Mouse (Mus musculus): Measurements from ENCODE around the gene Olfr1126. TPM values are rescaled to one million over a fixed set of nuclear protein-coding genes. Genes with fewer than 3 reads are reported as not detected.

Gene Olfr1126
- polyA plus RNA-seq (2015; fragmentation: Nextera tagmentation; extraction: Ambion mirVana), result not detected in 2 replicates

DNA sequence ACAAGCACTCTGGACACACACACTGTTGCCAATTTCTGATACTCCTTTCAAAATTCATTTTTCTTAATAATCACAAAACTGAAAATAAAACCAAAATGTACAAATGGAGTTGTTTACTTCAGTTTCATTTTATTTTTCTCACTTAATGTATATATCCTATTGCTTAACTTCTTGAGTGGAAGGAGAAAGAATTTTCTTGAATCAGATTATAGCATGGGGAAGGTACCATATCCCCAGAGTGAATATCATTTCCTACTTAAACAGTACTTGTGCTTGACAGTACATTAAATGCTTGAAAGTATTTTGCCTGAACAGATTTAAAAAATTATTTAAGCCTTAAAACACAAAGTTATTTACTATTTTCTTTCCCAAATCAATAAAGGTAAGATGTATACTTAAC, at the start of gene Olfr1126:
Olfr1126 (plus strand) TSS at position 301 of the 400 bp plus-strand sequence.

DNA sequence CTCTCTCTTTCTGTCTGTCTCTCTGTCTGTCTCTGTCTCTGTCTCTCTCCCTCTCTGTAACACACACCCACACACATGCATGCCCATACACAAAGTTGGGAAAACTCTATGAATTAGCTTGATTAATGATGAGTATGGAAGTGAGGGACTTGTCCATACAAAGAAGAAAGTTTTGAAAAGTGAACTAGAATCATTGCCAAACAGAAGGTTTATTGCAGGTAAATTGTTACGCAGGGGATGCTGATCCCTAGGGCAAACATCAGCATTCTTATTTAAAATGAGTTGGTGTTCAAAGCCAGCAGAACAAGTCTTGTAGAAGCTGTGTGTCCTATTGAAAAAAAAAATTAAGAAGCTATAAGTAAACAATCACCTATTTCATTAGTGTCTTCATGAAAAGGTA, 37.4 kb upstream of the Olfr1126 start, which contains the start of gene Olfr1123:
Olfr1123 (plus strand) TSS at position 301 of the 400 bp plus-strand sequence.

DNA sequence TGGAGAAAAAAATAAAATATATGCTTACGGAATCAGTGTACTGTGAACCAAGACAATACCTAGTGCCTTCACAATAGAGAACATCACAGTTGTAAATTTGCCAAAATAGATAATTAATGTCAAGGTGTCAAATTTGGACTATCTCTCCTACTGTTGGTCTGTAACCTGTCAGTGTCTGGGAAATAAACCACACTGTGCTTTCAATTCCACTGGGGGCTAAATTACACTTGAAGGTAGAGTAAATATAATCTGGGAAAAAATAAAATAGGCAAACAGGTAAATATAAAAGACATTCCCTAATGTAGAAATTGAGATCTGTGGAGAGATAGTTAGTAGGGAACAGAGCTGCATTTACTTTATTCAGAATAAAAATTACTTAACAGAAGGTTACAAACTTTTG, 23.8 kb upstream of the Olfr1126 start, which contains the start of gene Olfr1124:
Olfr1124 (plus strand) TSS at position 301 of the 400 bp plus-strand sequence.

DNA sequence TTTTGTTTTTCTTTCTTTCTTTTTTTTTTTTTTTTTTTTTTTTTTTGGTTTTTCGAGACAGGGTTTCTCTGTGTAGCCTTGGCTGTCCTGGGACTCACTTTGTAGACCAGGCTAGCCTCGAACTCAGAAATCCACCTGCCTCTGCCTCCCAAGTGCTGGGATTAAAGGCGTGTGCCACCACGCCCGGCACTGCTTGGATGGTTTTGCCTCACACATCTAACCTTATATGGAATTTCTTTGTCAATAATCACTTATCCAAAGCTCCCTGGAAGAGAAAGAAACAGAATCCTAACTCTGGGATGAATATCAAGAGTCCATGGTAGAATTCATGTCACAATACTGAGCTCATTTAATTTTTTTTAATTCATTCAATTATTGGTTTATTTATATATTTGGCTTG, 43.2 kb downstream of the Olfr1126 start, which contains the start of gene Pramel7:
Pramel7 (minus strand) TSS at position 101 of the 400 bp plus-strand sequence.

DNA sequence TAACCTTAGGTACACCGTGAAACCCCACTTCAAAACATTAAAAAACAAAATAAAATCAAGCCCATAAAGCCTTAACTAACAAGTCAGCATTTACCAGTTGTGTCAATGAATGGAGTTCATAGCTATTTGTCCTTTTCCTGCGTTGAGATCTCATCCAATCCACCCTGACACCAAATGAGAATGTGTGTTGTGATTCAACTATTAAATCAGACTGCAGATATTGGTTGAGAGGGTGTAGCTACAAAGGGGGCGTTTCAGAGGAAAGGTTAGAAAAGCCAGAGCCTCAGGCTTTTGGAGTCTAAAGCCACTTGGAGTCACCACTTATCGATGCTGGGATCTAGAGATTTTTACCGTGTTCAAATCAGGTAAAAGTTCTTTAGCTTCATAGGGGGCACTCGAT, 52.5 kb downstream of the Olfr1126 start, which contains the start of gene Pramel6:
Pramel6 (plus strand) TSS at position 301 of the 400 bp plus-strand sequence.

Other genes starting within 250 kb of the Olfr1126 start
- not detected in 2 replicates for gene Olfr1113, start 245.0 kb upstream of the Olfr1126 start, polyA plus RNA-seq (2015; fragmentation: Nextera tagmentation; extraction: Ambion mirVana)
- gene Olfr1115, start 205.9 kb upstream of the Olfr1126 start, polyA plus RNA-seq (2015; fragmentation: Nextera tagmentation; extraction: Ambion mirVana), result not detected in 2 replicates
- gene Olfr1116, start 186.4 kb upstream of the Olfr1126 start, polyA plus RNA-seq (2015; fragmentation: Nextera tagmentation; extraction: Ambion mirVana), result not detected in 2 replicates
- gene Olfr1118, start 146.4 kb upstream of the Olfr1126 start, polyA plus RNA-seq (2015; fragmentation: Nextera tagmentation; extraction: Ambion mirVana), result not detected in 2 replicates
- gene Olfr1120, start 99.1 kb upstream of the Olfr1126 start, polyA plus RNA-seq (2015; fragmentation: Nextera tagmentation; extraction: Ambion mirVana), result not detected in 2 replicates
- not detected in 2 replicates for gene Olfr1121, start 84.1 kb upstream of the Olfr1126 start, polyA plus RNA-seq (2015; fragmentation: Nextera tagmentation; extraction: Ambion mirVana)
- gene Olfr1122, start 68.1 kb upstream of the Olfr1126 start, polyA plus RNA-seq (2015; fragmentation: Nextera tagmentation; extraction: Ambion mirVana), result not detected in 2 replicates
- not detected in 2 replicates for gene Olfr1123, start 37.3 kb upstream of the Olfr1126 start, polyA plus RNA-seq (2015; fragmentation: Nextera tagmentation; extraction: Ambion mirVana)
- 0.06 and 0.11 TPM in 2 replicates for gene Olfr1124, start 23.7 kb upstream of the Olfr1126 start, polyA plus RNA-seq (2015; fragmentation: Nextera tagmentation; extraction: Ambion mirVana)
- gene Pramel7, start 43.1 kb downstream of the Olfr1126 start, polyA plus RNA-seq (2015; fragmentation: Nextera tagmentation; extraction: Ambion mirVana), result not detected in 2 replicates
- not detected in 2 replicates for gene Pramel6, start 52.6 kb downstream of the Olfr1126 start, polyA plus RNA-seq (2015; fragmentation: Nextera tagmentation; extraction: Ambion mirVana)
- not detected in 2 replicates for gene Olfr153, start 77.8 kb downstream of the Olfr1126 start, polyA plus RNA-seq (2015; fragmentation: Nextera tagmentation; extraction: Ambion mirVana)
- not detected in 2 replicates for gene Olfr1128, start 91.6 kb downstream of the Olfr1126 start, polyA plus RNA-seq (2015; fragmentation: Nextera tagmentation; extraction: Ambion mirVana)
- not detected in 2 replicates for gene Olfr1129, start 119.9 kb downstream of the Olfr1126 start, polyA plus RNA-seq (2015; fragmentation: Nextera tagmentation; extraction: Ambion mirVana)
- gene Olfr1130, start 152.2 kb downstream of the Olfr1126 start, polyA plus RNA-seq (2015; fragmentation: Nextera tagmentation; extraction: Ambion mirVana), result not detected in 2 replicates
- not detected in 2 replicates for gene Olfr1131, start 173.1 kb downstream of the Olfr1126 start, polyA plus RNA-seq (2015; fragmentation: Nextera tagmentation; extraction: Ambion mirVana)
- gene Olfr1132, start 183.6 kb downstream of the Olfr1126 start, polyA plus RNA-seq (2015; fragmentation: Nextera tagmentation; extraction: Ambion mirVana), result not detected in 2 replicates
- gene Olfr1133, start 193.4 kb downstream of the Olfr1126 start, polyA plus RNA-seq (2015; fragmentation: Nextera tagmentation; extraction: Ambion mirVana), result not detected in 2 replicates
- gene Olfr1134, start 204.5 kb downstream of the Olfr1126 start, polyA plus RNA-seq (2015; fragmentation: Nextera tagmentation; extraction: Ambion mirVana), result not detected in 2 replicates
- not detected in 2 replicates for gene Olfr1135, start 219.7 kb downstream of the Olfr1126 start, polyA plus RNA-seq (2015; fragmentation: Nextera tagmentation; extraction: Ambion mirVana)
- gene Olfr1136, start 240.0 kb downstream of the Olfr1126 start, polyA plus RNA-seq (2015; fragmentation: Nextera tagmentation; extraction: Ambion mirVana), result not detected in 2 replicates

All from neural tube, postnatal 0 days (tissue).